ENCODE assay signal across 9 mouse cellular contexts in the genomic region with DNA sequence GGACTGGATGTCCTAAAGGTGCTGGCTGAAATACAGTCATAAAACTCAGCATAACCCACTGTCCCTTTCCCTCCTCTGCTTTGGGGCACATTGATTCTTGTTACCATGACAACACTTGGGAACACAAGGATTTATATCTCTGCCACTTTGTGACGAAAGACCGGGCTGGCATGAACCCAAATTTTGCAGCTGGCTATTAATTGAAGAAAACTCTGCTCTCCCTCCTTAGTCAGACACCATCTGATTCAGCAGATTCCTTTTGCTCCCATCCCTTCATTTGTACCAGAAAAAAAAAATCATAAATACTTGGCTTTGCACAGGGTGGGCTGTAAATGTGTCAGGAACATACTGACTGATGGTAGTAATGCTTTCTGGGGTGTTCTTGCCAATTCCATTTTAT.
DNase-seq lines count a peak whose midpoint lies in the region.
"Had no signal": no experiment of that assay in that cellular context is flagged by ENCODE, and none has a peak within 500 bp of the region (broad histone marks: within the 10 kb centered on the region; RNA-seq: fewer than 3 reads in every experiment).

No protein-coding gene starts in this region.

- peak; percentile 12 for DNase-seq in gastrocnemius, postnatal 14 days
- no peak for DNase-seq in gastrocnemius, postnatal 25 days
- peak; percentile 5 for DNase-seq in urinary bladder, postnatal 14 days (ENCODE audit: low spot score)
- DNase-seq in urinary bladder, postnatal 25 days (ENCODE audit: low spot score), result no peak
- peak; percentile 19 to 52 for DNase-seq in layer of hippocampus, postnatal 25 days (ENCODE audit: extremely low spot score in 1 of 2, low spot score in 1 of 2)
- peak; percentile 5 for DNase-seq in testis, postnatal 14 days (ENCODE audit: low spot score)
- no peak for DNase-seq in ovary, postnatal 14 days (ENCODE audit: low spot score)
- DNase-seq in thymus, postnatal 0 days (ENCODE audit: low spot score), result no peak
- DNase-seq: thymus, postnatal 36 days had no signal

- intact Hi-C loops in gastrocnemius, postnatal 14 days (cut with DNase I; ENCODE audit: low total_unique reads), result no loop called here

Comparison
In these comparisons a context has a peak if more than half of its experiments do, and no peak if none do; other contexts are left out.
1. DNase-seq: peak in gastrocnemius, postnatal 14 days (single experiment), urinary bladder, postnatal 14 days (single experiment), layer of hippocampus, postnatal 25 days (2 of 2) and testis, postnatal 14 days (single experiment); none in gastrocnemius, postnatal 25 days (single experiment), urinary bladder, postnatal 25 days (single experiment), ovary, postnatal 14 days (single experiment) and thymus, postnatal 0 days (single experiment).